ENCODE assay signal across 19 mouse cellular contexts in genomic region chr11:108235081-108235703, GRCm38 (mm10).
DNase-seq lines count a peak whose midpoint lies in the region; ATAC-seq and TF ChIP-seq lines count a peak whose summit lies in the region.
"Had no signal": no experiment of that assay in that cellular context is flagged by ENCODE, and none has a peak within 500 bp of the region (broad histone marks: within the 10 kb centered on the region; RNA-seq: fewer than 3 reads in every experiment).

No protein-coding gene starts in this region.

- no peak overlapping the region for H3K4me3 ChIP-seq in intestine, embryonic 16.5 days (ENCODE audit: low read length)
- no peak overlapping the region for H3K4me3 ChIP-seq in intestine, embryonic 15.5 days (replicated peaks)
- H3K4me3 ChIP-seq in liver, embryonic 13.5 days (replicated peaks) = no peak overlapping the region
- no peak overlapping the region for H3K4me3 ChIP-seq in thymus, adult 2 months (ENCODE audit: control insufficient read depth, insufficient read depth, low read length)
- H3K4me3 ChIP-seq: forebrain, embryonic 13.5 days; heart, embryonic 13.5 days; left cerebral cortex, adult 2 months; lung, embryonic 15.5 days had no signal

- peaks cover 49% of the 10 kb centered on the region for H3K4me1 ChIP-seq in intestine, embryonic 16.5 days (ENCODE audit: control insufficient read depth, insufficient read depth, low read length)
- H3K4me1 ChIP-seq in intestine, embryonic 15.5 days (replicated peaks) = peaks cover 33% of the 10 kb centered on the region
- peaks cover 28% of the 10 kb centered on the region for H3K4me1 ChIP-seq in liver, embryonic 13.5 days (replicated peaks)
- H3K4me1 ChIP-seq in thymus, adult 2 months (replicated peaks; ENCODE audit: control insufficient read depth, insufficient read depth, low read length) = peaks cover 21% of the 10 kb centered on the region

- H3K27me3 ChIP-seq in intestine, embryonic 16.5 days (replicated peaks; ENCODE audit: control insufficient read depth, insufficient read depth, low read length) = no peaks in the 10 kb centered on the region
- no peaks in the 10 kb centered on the region for H3K27me3 ChIP-seq in intestine, embryonic 15.5 days (replicated peaks)
- no peaks in the 10 kb centered on the region for H3K27me3 ChIP-seq in liver, embryonic 13.5 days
- no peaks in the 10 kb centered on the region for H3K27me3 ChIP-seq in thymus, adult 2 months (ENCODE audit: control insufficient read depth, insufficient read depth, low read length)
- H3K27me3 ChIP-seq: forebrain, embryonic 13.5 days; heart, embryonic 13.5 days; lung, embryonic 15.5 days had no signal

- no peaks in the 10 kb centered on the region for H3K9me3 ChIP-seq in intestine, embryonic 16.5 days (ENCODE audit: control insufficient read depth, low read length)
- H3K9me3 ChIP-seq in intestine, embryonic 15.5 days = no peaks in the 10 kb centered on the region
- H3K9me3 ChIP-seq in liver, embryonic 13.5 days (replicated peaks) = no peaks in the 10 kb centered on the region
- H3K9me3 ChIP-seq: forebrain, embryonic 13.5 days; heart, embryonic 13.5 days; lung, embryonic 15.5 days had no signal

- no peak overlapping the region for H3K4me2 ChIP-seq in intestine, embryonic 16.5 days (ENCODE audit: low read depth, low read length)
- H3K4me2 ChIP-seq in intestine, embryonic 15.5 days (replicated peaks) = no peak overlapping the region
- H3K4me2 ChIP-seq in liver, embryonic 13.5 days = no peak overlapping the region
- H3K4me2 ChIP-seq: forebrain, embryonic 13.5 days; heart, embryonic 13.5 days; lung, embryonic 15.5 days had no signal

- WGBS in intestine, embryonic 16.5 days = 53% methylated on average over 5 of the region's 5 CpGs
- WGBS in intestine, embryonic 15.5 days = 58% methylated on average over 5 of the region's 5 CpGs
- 8% methylated on average over 5 of the region's 5 CpGs for WGBS in liver, embryonic 13.5 days (ENCODE audit: insufficient replicate concordance)
- WGBS in thymus, adult 2 months = 17% methylated on average over 5 of the region's 5 CpGs

- H3K9ac ChIP-seq in intestine, embryonic 16.5 days (ENCODE audit: low read depth, low read length) = no peak overlapping the region
- no peak overlapping the region for H3K9ac ChIP-seq in intestine, embryonic 15.5 days
- H3K9ac ChIP-seq in liver, embryonic 13.5 days = no peak overlapping the region
- H3K9ac ChIP-seq: forebrain, embryonic 13.5 days; heart, embryonic 13.5 days; lung, embryonic 15.5 days had no signal

- no peak for TF ChIP-seq CTCF in thymus, adult 2 months (IDR thresholded peaks at IDR 0.05; ENCODE audit: borderline replicate concordance, control insufficient read depth, extremely low read depth, insufficient read depth, low read length, poor library complexity)

- peak; percentile 28; the same call in 1 of the 2 replicates for ATAC-seq in intestine, embryonic 16.5 days
- ATAC-seq in intestine, embryonic 15.5 days = no peak
- peak; percentile 96 for ATAC-seq in common myeloid progenitor, adult 5-6 weeks (replicated peaks; ENCODE audit: low read depth, poor library complexity, severe bottlenecking)
- peak; percentile 83 for ATAC-seq in liver, embryonic 13.5 days (ENCODE audit: low read depth)
- ATAC-seq in megakaryocyte-erythroid progenitor cell, adult 5-6 weeks (replicated peaks; ENCODE audit: low FRiP score, low TSS enrichment, poor library complexity, severe bottlenecking) = peak; percentile 84
- ATAC-seq: forebrain, embryonic 13.5 days; midbrain, embryonic 16.5 days had no signal

- H3K27ac ChIP-seq in intestine, embryonic 16.5 days (ENCODE audit: low read length) = 0 out of 2 replicates have a peak overlapping the region, but pooled peaks have one; percentile 15
- H3K27ac ChIP-seq in intestine, embryonic 15.5 days = no peak overlapping the region
- no peak overlapping the region for H3K27ac ChIP-seq in liver, embryonic 13.5 days
- no peak overlapping the region for H3K27ac ChIP-seq in thymus, adult 2 months (ENCODE audit: control insufficient read depth, insufficient read depth, low read length)
- H3K27ac ChIP-seq: forebrain, embryonic 13.5 days; heart, embryonic 13.5 days; left cerebral cortex, adult 2 months; lung, embryonic 15.5 days had no signal

- no peaks in the 10 kb centered on the region for H3K36me3 ChIP-seq in intestine, embryonic 16.5 days (ENCODE audit: control insufficient read depth, insufficient read depth, low read length)
- no peaks in the 10 kb centered on the region for H3K36me3 ChIP-seq in intestine, embryonic 15.5 days
- H3K36me3 ChIP-seq in liver, embryonic 13.5 days = no peaks in the 10 kb centered on the region
- no peaks in the 10 kb centered on the region for H3K36me3 ChIP-seq in thymus, adult 2 months (ENCODE audit: control insufficient read depth, insufficient read depth, low read length)
- H3K36me3 ChIP-seq: heart, embryonic 13.5 days; lung, embryonic 15.5 days had no signal

- peak; percentile 18 for DNase-seq in liver, embryonic 13.5 days
- no peak for DNase-seq in thymus, adult 2 months
- no peak for DNase-seq in right cerebral cortex, adult 2 months (ENCODE audit: low spot score in 2 of 2)
- no peak for DNase-seq in spleen, postnatal 4 days (ENCODE audit: low spot score in 2 of 2)
- DNase-seq: adrenal gland, postnatal 25 days; cerebellum, adult 9-10 months; embryo, embryonic 11 days; gastrocnemius, postnatal 36 days; right cerebral cortex, postnatal 14 days; thymus, postnatal 14 days had no signal

- no peak for TF ChIP-seq POLR2A in thymus, adult 2 months (IDR thresholded peaks at IDR 0.05; ENCODE audit: control insufficient read depth, extremely low read depth, insufficient read depth, low read length, poor library complexity)
